Mouse (Mus musculus) myocyte (in vitro differentiated cells): ENCODE data around the gene Igfbp2.

Experiments used
- E2F4 ChIP-seq: IDR thresholded peaks from one replicate; pipeline ENCODE4 v1.6.1; 2011; ENCODE audit warnings: mild to moderate bottlenecking, control low read depth, moderate library complexity; ENCODE audit not compliant: insufficient read depth
- MAX ChIP-seq: IDR thresholded peaks from one replicate; pipeline ENCODE4 v1.6.1; 2011; ENCODE audit warnings: low read depth, mild to moderate bottlenecking, control low read depth
- MYOD1 ChIP-seq, 3 experiments: IDR thresholded peaks; one replicate each; pipeline ENCODE4 v1.6.1; 2011; ENCODE audit warnings: control low read depth in 2 of 3, low read depth in 2 of 3, mild to moderate bottlenecking in 2 of 3, moderate library complexity in 1 of 3; ENCODE audit not compliant: insufficient read length in 2 of 3, control insufficient read depth in 1 of 3
- MYOG ChIP-seq, 3 experiments: IDR thresholded peaks; one replicate each; pipeline ENCODE4 v1.6.1; 2011; ENCODE audit warnings: control low read depth in 2 of 3, low read depth in 2 of 3, mild to moderate bottlenecking in 2 of 3; ENCODE audit not compliant: insufficient read length in 2 of 3, control insufficient read depth in 1 of 3, insufficient read depth in 1 of 3
- POLR2A ChIP-seq: IDR thresholded peaks from one replicate; pipeline ENCODE4 v1.6.1; 2011; ENCODE audit warnings: low read depth, mild to moderate bottlenecking, control low read depth, moderate library complexity; ENCODE audit not compliant: insufficient read length
- POLR2AphosphoS2 ChIP-seq: IDR thresholded peaks from one replicate; pipeline ENCODE4 v1.6.1; 2011; ENCODE audit warnings: low read depth, control low read depth; ENCODE audit not compliant: insufficient read length
- SRF ChIP-seq: IDR thresholded peaks from one replicate; pipeline ENCODE4 v1.6.1; 2011; ENCODE audit warnings: low read depth; ENCODE audit not compliant: control insufficient read depth, insufficient read length
- TCF12 ChIP-seq: IDR thresholded peaks from one replicate; pipeline ENCODE4 v1.6.1; 2011; ENCODE audit warnings: mild to moderate bottlenecking, control low read depth; ENCODE audit not compliant: poor library complexity, insufficient read depth, severe bottlenecking
- TCF3 ChIP-seq: IDR thresholded peaks from one replicate; pipeline ENCODE4 v1.6.1; 2011; ENCODE audit warnings: low read depth, control low read depth; ENCODE audit not compliant: insufficient read length
- USF1 ChIP-seq: IDR thresholded peaks from one replicate; pipeline ENCODE4 v1.6.1; 2011; ENCODE audit warnings: low read depth, mild to moderate bottlenecking, control low read depth, moderate library complexity

GRCm38 (mm10) chr1:72825921-72826320 lies 1.6 kb downstream of the Igfbp2 start:
- TF ChIP-seq MYOG (IDR thresholded peaks at IDR 0.05; ENCODE audit: control insufficient read depth in 1 of 3, insufficient read depth in 1 of 3, insufficient read length in 2 of 3, low read depth in 2 of 3) (no peak), E2F4 (no peak), MYOD1 (IDR thresholded peaks at IDR 0.05; ENCODE audit: control insufficient read depth in 1 of 3, insufficient read length in 2 of 3, low read depth in 2 of 3) (no peak), POLR2A (no peak), USF1 (no peak), POLR2AphosphoS2 (no peak), SRF (no peak), TCF3 (no peak), TCF12 (no peak), MAX (no peak)
